Mouse (Mus musculus): Measurements from ENCODE around the gene Gmpr2. TPM values are rescaled to one million over a fixed set of nuclear protein-coding genes. Genes with fewer than 3 reads are reported as not detected.

Gmpr2 gene
- polyA plus RNA-seq, 1 experiment from 2014 or later = 21.3 TPM

- Histone ChIP-seq H3K4me2 (replicated peaks; ENCODE audit: low read depth) (peak overlapping the region; percentile 84), H3K9me3 (ENCODE audit: control insufficient read depth) (no peaks in the 10 kb centered on the region), H3K27ac (ENCODE audit: low read depth, low read length) (0 out of 2 replicates have a peak overlapping the region, but pooled peaks have one; percentile 28), H3K36me3 (ENCODE audit: control insufficient read depth, insufficient read depth) (peaks cover 20% of the 10 kb centered on the region), H3K27me3 (replicated peaks; ENCODE audit: control insufficient read depth, insufficient read depth, low read length) (no peaks in the 10 kb centered on the region), H3K4me3 (ENCODE audit: low read depth, low read length) (peak overlapping the region; percentile 64), H3K4me1 (replicated peaks; ENCODE audit: control insufficient read depth, insufficient read depth, low read length) (no peaks in the 10 kb centered on the region), H3K9ac (ENCODE audit: low read depth, low read length) (peak overlapping the region; percentile 63)
- no peak for TF ChIP-seq CTCF (IDR thresholded peaks at IDR 0.05; ENCODE audit: low read depth)
- WGBS = 0% methylated on average over 12 of the region's 12 CpGs
- ATAC-seq = peak; percentile 5
Observed at GRCm38 (mm10) chr14:55671486-55671832, 282 bp upstream of the Gmpr2 start.

GRCm38 (mm10) chr14:55672741-55673060, 960 bp downstream of the Gmpr2 start:
- 69% methylated on average over 7 of the region's 7 CpGs for WGBS
- TF ChIP-seq CTCF (IDR thresholded peaks at IDR 0.05; ENCODE audit: low read depth) = no peak
- Histone ChIP-seq H3K9ac (ENCODE audit: low read depth, low read length) (no peak overlapping the region), H3K4me1 (replicated peaks; ENCODE audit: control insufficient read depth, insufficient read depth, low read length) (no peaks in the 10 kb centered on the region), H3K4me3 (ENCODE audit: low read depth, low read length) (peak overlapping the region; percentile 64), H3K27me3 (replicated peaks; ENCODE audit: control insufficient read depth, insufficient read depth, low read length) (no peaks in the 10 kb centered on the region), H3K36me3 (ENCODE audit: control insufficient read depth, insufficient read depth) (peaks cover 27% of the 10 kb centered on the region; the same call in 1 of the 2 replicates), H3K9me3 (ENCODE audit: control insufficient read depth) (no peaks in the 10 kb centered on the region), H3K27ac (ENCODE audit: low read depth, low read length) (peak overlapping the region; percentile 17; the same call in 1 of the 2 replicates), H3K4me2 (replicated peaks; ENCODE audit: low read depth) (peak overlapping the region; percentile 84)
- ATAC-seq = no peak

DNA sequence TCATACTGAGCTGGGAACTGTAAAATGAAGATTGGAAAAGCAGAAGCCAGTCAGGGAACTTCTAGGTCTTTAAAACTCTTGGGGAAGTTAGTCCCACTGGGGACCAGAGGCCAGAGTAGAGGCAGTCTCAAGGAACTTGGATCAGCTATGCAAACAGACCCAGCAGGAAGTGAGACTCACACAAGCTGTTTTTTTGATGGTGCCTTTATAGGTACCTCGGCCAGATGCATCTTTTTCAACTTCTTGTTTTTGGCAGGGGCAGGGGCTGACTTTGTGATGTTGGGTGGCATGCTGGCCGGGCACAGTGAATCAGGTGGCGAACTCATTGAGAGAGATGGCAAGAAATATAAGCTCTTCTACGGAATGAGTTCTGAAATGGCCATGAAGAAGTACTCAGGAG, 5.9 kb downstream of the Gmpr2 start:
- H3K4me1 ChIP-seq (replicated peaks; ENCODE audit: control insufficient read depth, insufficient read depth, low read length) = no peaks in the 10 kb centered on the region
- H3K36me3 ChIP-seq (ENCODE audit: control insufficient read depth, insufficient read depth) = peaks cover 48% of the 10 kb centered on the region
- H3K4me2 ChIP-seq (replicated peaks; ENCODE audit: low read depth) = no peak overlapping the region
- no peak for TF ChIP-seq CTCF (IDR thresholded peaks at IDR 0.05; ENCODE audit: low read depth)
- no peaks in the 10 kb centered on the region for H3K27me3 ChIP-seq (replicated peaks; ENCODE audit: control insufficient read depth, insufficient read depth, low read length)
- no peak overlapping the region for H3K4me3 ChIP-seq (ENCODE audit: low read depth, low read length)
- H3K27ac ChIP-seq (ENCODE audit: low read depth, low read length) = no peak overlapping the region; the same call in 1 of the 2 replicates
- WGBS = 90% methylated on average over 4 of the region's 4 CpGs
- no peak overlapping the region for H3K9ac ChIP-seq (ENCODE audit: low read depth, low read length)
- no peak for ATAC-seq
- H3K9me3 ChIP-seq (ENCODE audit: control insufficient read depth) = no peaks in the 10 kb centered on the region

GRCm38 (mm10) chr14:55681160-55682117, 9.7 kb downstream of the Gmpr2 start, which contains the start of gene Tinf2:
Gene Tinf2 (minus strand): TSS chr14:55681820.
- Histone ChIP-seq H3K4me1 (replicated peaks; ENCODE audit: control insufficient read depth, insufficient read depth, low read length) (no peaks in the 10 kb centered on the region), H3K9ac (ENCODE audit: low read depth, low read length) (peak within 1 kb of the TSS; percentile 56), H3K27ac (ENCODE audit: low read depth, low read length) (peak within 1 kb of the TSS; percentile 87), H3K4me3 (ENCODE audit: low read depth, low read length) (peak within 1 kb of the TSS; percentile 66), H3K27me3 (replicated peaks; ENCODE audit: control insufficient read depth, insufficient read depth, low read length) (no peaks in the 10 kb centered on the region), H3K36me3 (ENCODE audit: control insufficient read depth, insufficient read depth) (peaks cover 32% of the 10 kb centered on the region), H3K9me3 (ENCODE audit: control insufficient read depth) (no peaks in the 10 kb centered on the region), H3K4me2 (replicated peaks; ENCODE audit: low read depth) (peak within 1 kb of the TSS; percentile 81)
- under 1% methylated on average over 66 of the region's 66 CpGs for WGBS
- TF ChIP-seq CTCF (IDR thresholded peaks at IDR 0.05; ENCODE audit: low read depth) = peak; percentile 89
- peak; percentile 98 for ATAC-seq

DNA sequence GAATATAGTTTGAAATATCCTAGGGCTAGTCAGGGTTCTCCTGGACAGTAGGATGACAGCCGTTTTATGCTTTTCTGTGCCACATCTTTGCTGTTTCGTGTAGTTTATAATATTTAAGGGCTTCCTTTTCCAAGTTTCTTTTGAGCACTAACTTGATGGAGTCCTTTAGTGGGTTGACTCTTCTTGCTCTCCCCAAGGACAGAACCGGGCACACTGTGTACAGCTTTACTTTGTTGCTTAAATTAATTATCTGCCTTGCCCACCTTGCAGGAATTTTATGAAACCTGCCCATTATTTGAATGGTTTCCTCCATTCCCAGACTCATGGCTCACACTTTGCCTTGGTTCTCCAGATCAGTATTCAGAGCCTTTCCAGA, 10.4 kb downstream of the Gmpr2 start:
- H3K27me3 ChIP-seq (replicated peaks; ENCODE audit: control insufficient read depth, insufficient read depth, low read length) = no peaks in the 10 kb centered on the region
- peak overlapping the region; percentile 81 for H3K4me2 ChIP-seq (replicated peaks; ENCODE audit: low read depth)
- peak overlapping the region; percentile 66 for H3K4me3 ChIP-seq (ENCODE audit: low read depth, low read length)
- peaks cover 25% of the 10 kb centered on the region for H3K36me3 ChIP-seq (ENCODE audit: control insufficient read depth, insufficient read depth)
- no peak for TF ChIP-seq CTCF (IDR thresholded peaks at IDR 0.05; ENCODE audit: low read depth)
- no peaks in the 10 kb centered on the region for H3K9me3 ChIP-seq (ENCODE audit: control insufficient read depth)
- ATAC-seq = peak; percentile 2; the same call in 1 of the 2 replicates
- H3K4me1 ChIP-seq (replicated peaks; ENCODE audit: control insufficient read depth, insufficient read depth, low read length) = no peaks in the 10 kb centered on the region
- WGBS = 8% methylated on average over 3 of the region's 3 CpGs
- H3K9ac ChIP-seq (ENCODE audit: low read depth, low read length) = no peak overlapping the region
- H3K27ac ChIP-seq (ENCODE audit: low read depth, low read length) = no peak overlapping the region

- no peaks in the 10 kb centered on the region for H3K36me3 ChIP-seq (ENCODE audit: control insufficient read depth, insufficient read depth)
- TF ChIP-seq CTCF (IDR thresholded peaks at IDR 0.05; ENCODE audit: low read depth) = no peak
- no peaks in the 10 kb centered on the region for H3K27me3 ChIP-seq (replicated peaks; ENCODE audit: control insufficient read depth, insufficient read depth, low read length)
- no peaks in the 10 kb centered on the region for H3K4me1 ChIP-seq (replicated peaks; ENCODE audit: control insufficient read depth, insufficient read depth, low read length)
- H3K4me3 ChIP-seq (ENCODE audit: low read depth, low read length) = no peak overlapping the region
- WGBS = 69% methylated on average over 10 of the region's 10 CpGs
- no peak overlapping the region for H3K27ac ChIP-seq (ENCODE audit: low read depth, low read length)
- no peak overlapping the region for H3K9ac ChIP-seq (ENCODE audit: low read depth, low read length)
- H3K4me2 ChIP-seq (replicated peaks; ENCODE audit: low read depth) = no peak overlapping the region
- no peak for ATAC-seq
- no peaks in the 10 kb centered on the region for H3K9me3 ChIP-seq (ENCODE audit: control insufficient read depth)
Observed at GRCm38 (mm10) chr14:55689433-55689832, 17.7 kb downstream of the Gmpr2 start.

Measured in intestine, postnatal 0 days (tissue).